Mouse (Mus musculus) induced T-regulatory cell, adult 2 months (primary cell): ENCODE results near the gene Txk.

Experiments
- DNase-seq: peaks from one replicate; pipeline ENCODE4 v3.0.0-alpha.2; 2012; ENCODE audit warnings: low read depth

Txk gene

DNA sequence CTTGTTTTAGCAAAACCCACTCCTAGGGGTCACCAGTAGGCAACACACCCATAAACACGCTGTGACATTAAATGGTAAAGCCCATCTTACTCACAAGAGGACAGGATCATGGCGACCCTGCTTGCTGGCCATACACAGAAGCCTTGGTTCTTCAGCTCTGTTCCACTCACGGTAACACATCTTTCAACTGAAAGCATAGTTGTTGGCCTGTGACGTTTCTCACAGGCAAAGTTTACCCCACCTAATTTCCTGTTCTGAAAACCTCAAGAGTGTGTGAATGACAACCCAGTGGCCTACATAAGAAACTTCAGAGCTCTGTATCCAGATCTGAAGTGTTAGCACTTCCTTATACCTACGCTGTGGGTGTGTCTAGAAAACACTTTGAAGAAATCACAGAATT, at the start of gene Txk:
Txk (minus strand) TSS at position 193 of the 400 bp plus-strand sequence.
- DNase-seq = peak; percentile 92

DNA sequence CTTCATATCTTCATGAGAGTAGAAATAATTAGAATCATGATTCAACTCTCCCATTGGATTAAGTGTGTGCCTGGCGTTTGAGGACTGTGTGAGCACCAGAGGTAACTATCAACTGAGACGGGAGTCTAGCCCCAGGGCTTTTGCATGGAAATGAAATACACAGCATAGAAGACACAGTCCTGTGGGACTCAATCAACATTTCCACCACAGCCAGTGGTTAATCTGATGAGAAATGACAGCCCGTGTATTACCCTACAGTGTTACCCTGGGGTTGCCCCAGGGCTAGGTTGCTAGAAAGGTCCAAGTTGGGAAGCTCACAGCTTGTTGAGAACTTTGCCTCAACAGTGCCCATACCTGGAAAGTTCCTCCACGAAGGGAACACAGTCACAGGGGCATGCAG, 46.0 kb upstream of the Txk start:
- DNase-seq = no peak

DNA sequence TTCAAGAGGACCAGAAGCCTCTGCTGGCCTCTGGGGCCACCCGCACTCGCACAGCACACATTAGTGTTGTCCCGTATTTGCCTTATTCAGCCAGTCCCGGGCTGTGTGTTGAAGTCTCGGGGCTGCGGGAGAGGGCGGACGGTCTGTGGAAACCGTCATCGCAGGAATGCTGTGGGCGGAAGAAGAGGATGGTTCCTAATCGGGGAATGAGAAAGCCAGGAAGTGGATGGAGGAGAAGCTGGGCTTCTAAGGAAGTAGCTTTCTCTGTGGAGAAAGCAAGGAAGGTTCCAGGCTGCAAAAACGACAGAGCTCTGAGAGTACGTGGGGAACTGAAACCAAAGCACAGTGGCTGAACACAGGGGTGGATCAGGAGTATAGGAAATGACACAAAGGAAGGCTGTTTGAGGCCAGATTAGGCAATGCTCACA, 43.6 kb upstream of the Txk start:
- no peak for DNase-seq

DNA sequence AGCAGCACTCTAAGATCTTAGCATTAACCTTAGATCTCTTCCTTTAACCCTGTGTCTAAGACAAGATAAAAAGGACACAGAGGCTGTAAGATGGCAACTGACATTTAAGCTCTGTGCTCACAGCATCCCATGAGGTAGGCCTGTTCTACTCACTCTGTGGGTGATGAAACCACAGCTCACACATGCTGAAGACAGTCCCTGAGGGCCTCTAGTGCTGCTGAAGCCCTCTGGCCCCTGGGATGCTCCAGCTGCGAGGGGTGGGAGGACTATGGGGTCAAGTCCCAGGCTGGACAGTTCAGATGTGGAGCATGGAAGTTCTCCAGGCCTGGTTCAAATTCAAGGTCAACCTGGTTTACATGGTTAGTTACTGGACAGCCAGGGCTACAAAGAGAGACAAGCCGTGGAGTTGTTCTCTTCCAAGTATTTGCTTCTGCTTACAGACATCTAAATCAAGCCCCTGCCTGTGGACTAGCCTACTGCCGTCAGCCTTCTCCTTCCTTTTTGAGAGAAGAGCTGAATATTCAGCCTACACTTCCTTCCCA, 40.8 kb upstream of the Txk start:
- DNase-seq = no peak

DNA sequence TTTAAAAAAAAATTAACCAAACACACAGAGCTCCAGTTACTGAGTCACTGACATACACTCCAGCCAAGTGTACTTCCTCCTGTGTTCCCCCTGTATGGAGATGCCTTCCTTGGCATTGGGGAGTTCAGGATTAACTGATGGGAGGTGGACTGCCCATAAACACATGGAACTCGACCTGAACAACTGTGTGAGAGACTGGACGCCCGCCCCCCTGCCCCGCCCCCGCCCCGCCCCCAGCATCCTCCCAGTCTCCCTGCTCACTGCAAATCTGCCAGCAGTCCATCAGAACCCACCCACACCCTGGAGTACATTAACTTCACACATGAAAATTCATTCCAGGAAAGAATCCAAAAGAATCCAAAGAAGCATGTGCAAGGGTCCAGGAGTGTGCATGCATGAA, 39.2 kb upstream of the Txk start:
- DNase-seq = no peak

DNA sequence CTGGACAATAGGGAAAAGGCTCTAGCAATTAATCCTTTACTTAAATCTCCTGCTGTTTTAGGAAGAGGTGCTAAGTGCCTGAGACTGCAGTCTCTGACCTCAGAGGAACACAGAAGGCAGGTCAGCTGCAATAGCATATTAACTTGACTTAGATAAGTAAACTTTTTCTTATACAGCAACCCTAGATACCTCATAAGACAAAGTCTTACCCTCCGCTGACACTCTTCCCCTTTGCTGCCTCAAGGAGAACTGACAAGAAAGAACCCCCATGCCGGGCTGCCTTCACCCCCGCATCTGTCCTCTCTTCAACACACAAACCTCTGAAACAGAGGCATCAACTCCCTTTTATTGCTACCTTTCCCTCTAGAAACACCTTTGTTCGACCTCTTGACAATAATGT, 38.8 kb upstream of the Txk start:
- no peak for DNase-seq

DNA sequence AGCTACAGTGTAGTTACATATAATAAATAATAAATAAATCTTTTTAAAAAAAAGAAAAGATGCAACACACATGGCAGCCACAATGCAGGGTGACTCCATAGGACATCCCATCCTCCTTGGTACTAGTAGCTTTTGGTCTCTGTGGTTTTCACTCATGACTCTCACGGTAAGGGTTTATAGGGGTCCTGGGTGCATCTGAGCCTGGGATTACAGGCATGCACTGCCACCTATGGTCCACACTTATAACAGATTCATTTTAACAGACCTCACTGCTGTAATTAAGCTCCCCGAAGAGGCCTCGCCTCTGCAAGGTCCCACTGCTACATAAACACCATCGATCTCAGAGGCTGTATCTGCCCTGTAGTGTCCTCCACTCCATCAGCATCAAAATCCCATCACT, 32.9 kb upstream of the Txk start:
- DNase-seq = no peak

DNA sequence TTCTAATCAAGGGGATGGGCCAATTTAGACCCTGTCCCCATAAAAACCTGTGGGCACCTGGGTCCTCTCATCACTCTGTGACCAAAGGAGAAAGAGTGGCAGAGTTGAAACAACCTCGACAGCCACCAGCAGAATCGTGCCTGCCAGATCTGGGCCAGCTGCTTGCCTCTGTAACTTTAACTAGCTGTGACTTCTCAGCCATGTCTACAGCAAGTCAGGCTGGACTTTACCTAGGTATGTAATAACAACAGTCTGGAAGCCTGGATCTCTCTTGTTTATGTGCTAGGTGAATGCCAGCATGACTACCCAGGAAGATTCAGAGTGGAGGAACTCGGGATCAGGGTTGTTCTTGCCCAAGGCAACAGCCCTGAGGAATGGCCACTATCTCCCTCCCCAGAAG, 32.1 kb upstream of the Txk start:
- DNase-seq = no peak

DNA sequence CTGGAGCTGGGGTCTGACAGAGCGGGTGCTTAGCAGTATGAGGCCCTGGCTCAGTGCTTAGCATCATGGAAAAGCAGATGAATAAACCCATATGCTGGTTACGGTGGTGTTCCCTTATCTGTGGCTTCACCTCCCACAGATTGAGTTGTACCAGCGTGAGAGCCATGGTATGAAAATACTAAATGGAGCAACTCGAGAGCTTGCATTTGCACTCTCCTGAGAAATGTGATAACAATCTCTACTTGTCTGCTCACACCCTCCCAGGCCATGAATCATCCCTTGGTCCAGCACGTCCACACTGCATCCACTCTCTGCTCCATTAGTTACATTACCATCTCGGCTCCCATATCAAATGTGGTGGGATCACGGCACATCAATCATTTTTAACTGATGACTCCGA, 31.4 kb upstream of the Txk start:
- DNase-seq = no peak

DNA sequence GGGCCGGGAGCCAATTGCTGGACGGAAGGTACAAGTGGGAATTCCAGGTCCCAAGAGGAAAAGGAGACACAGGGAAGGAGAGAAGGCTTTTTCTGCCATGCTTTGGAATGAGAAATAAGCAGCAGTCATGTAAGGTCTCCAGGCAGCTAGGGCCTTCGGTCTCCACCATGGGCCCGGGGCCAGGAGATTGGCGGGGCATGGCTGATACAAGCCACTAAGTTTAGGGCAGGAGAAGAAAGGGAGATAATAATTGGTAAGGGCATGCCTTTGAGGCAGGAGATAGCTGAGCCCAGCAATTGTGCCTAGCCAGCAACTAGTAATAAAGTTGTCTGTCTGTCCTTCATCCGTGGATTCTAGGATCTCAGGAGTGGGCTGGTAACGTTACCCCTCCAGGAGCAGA, 30.5 kb upstream of the Txk start:
- DNase-seq = no peak

DNA sequence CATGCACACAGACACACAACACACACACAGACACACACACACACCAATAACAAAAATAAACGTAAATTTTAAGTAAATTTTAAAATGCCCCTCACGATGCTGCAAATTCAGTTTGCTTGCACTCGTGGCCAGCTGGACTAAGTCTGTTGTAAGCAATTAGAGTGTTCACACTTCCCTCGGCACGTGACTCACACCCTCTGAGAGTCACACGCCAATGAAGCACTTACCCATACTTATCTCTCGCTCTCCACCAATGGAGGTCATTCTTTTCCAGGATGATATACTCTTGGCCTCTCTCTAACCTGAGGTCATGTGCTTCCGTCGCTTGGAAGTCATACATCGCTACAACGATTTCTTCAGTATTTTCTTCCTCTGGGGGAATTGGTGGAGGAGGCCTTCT, 29.2 kb upstream of the Txk start:
- no peak for DNase-seq

DNA sequence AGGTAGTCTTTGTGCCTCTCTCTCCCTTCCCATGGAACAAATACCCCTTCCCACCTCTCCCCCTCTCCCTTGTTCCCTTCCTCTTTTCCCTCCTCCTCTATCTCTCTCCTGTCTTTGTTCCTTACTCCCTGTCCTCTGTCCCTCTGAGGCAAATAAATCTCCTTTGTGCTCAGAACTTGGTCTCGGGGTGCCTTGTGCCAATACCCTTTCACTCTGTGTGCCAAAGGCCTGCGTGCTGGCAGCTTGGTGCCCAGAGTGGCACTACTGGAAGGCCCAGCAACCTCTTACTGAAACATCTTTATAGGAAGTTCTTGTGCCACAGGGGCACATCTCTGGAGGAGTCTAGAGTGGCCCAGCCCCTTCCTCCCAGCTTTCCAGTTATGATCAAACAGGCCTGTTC, 24.0 kb upstream of the Txk start:
- no peak for DNase-seq

DNA sequence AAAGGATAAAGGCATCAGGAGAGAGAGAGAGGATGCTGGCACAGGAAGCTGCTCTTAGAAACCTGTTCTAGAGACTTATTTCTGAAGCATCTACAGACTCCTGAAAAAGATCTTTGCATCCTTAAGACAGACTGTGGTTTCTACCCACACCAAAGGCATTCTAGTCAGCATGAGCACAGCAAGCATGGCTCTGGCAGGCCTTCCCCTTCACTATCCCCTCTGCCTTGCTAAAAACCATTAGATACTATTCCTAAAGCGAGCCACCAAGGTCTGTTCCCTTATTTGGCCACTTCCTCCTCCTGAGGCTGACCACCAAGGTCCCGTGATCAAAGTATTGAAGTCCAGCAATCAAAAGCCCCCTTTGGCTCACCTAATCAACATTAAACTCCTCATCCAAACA, 23.6 kb upstream of the Txk start:
- DNase-seq = no peak

DNA sequence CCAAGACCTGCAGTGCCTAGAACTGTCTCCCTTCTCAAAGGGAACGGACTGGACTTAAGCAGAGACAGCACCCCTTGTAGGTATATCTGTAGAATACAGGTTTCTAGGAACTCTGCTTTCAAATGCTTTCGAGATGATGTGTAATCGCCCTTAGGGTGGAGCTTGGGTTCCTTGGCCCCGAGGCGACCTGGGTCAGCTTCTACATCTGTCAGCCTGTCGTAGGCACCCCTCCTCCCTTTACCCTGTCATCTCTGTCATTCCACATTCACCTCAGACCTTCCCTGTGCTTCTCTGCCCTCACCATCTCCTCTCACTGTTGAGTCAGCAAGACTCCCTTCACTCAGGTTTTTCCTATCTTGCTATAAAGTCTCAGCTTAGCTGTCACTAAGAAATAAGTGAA, 17.3 kb upstream of the Txk start:
- peak; percentile 21 for DNase-seq

DNA sequence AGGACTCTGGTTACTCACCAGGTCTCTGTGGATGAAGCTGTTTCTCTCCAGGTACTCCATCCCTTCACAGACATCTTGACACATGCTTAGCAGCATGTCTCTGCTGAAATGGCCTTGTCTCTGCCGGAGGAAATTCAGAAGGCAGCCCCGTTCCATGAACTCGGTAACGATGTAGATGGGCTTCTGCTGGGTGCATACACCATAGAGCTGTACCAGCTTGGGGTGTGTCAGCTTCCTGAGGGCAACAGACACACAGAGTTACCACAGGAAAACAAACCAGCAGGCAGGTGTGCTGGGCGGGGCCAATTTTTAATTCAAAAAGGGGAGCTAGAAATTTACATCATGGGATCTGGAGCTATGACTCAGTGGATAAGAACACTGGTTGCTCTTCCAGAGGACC, 11.0 kb upstream of the Txk start:
- DNase-seq = peak; percentile 50

DNA sequence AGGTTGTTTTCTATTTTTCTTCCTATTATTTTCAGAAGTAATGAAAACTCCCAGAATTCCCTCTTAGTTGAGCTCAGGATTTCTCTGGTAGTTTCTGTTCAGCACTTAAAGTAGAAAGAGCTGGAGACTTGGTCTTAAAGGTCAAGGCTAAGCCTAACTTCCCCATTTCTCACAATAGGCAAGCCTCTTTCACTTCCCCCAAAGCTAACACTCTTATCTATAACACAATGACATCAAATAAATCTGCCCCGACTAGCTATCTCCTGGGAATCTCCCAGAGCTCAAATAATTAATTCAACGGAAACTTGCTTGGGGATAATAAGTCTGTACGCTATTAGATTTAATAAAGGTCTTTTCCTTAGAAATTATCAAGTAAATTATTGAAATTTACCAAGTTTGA, 10.4 kb upstream of the Txk start:
- DNase-seq = peak; percentile 22

DNA sequence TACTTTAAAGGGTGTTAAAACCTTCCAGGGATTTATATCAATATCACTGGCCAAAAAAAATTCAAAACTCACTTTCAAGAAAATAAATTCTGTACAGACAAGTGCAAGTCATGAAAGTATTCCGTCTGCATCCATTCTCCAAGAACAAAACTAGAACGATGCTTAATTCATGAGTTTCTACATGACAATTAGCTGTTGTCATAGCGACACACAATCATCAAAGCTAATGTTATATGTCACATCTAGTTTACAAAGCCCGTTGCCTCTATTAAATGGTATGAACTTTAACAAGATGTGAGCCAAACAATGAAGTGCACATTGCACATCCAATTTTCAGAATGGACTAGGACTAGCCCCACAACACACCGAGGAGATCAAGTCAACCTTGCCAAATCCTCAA, 9.2 kb upstream of the Txk start:
- peak; percentile 19 for DNase-seq

DNA sequence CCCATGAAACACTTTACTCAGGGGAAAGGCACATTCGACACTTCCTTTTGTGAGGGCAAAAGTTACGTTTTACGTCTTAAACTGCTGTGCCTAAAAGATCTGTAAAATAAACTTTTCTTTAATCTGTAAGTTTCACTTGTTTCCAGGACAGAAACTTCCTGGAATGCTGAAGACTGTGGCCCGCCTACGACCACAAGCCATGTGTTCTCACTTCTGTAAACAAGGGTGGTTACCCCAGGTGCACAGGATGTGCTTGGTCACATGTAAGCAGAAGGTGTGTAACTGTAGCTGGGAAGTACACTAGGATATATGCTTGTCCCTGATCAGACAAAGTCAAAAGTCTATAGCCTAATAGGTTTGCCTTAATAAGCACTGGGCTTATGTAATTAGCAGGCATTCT, 8.7 kb upstream of the Txk start:
- DNase-seq = peak; percentile 59

DNA sequence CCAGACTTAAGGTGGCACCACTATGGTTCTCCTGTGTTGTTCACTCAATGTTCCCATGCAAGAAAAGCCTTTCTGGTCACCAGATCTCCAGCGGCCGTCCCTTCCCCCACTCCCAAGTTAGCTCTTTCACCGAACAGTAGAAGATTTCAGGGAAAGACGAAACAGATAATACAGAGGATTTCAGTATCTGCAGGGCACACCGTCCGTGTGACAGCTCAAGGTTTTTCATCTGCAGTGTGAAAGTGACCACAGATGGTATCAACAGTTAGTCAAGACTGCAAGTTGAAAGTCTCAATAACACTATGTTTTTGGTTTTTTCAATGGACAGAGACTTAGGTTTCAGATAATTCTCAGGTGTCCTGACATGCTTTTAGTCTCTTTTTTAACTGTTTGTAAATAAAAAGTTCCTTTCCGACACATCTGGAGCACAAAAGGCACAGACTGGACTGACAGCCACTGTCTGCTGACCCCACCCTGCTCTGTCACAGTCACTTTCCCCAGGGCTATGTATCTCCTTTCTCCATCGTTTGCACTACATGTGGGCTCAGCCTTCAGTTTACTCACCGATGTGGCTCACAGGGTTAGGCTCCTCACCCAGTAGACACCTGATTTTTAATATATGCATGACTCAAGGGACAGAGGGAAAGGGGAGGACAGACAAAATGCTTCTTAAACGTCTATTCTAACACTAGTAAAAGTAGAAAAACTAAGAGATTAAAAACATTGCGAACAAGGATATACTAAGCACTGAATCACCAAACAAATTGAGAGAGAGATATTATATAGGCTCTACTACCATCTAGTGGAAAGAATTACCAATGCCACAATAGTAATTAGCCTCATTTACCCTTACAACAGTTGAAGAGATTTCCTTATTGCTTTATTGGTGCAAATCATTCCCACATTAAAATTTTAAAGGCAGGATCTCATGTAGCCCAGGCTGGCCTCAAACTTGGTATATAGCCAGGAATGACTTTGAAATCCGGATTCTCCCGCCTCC, 6.6 kb upstream of the Txk start:
- peak; percentile 80 for DNase-seq

DNA sequence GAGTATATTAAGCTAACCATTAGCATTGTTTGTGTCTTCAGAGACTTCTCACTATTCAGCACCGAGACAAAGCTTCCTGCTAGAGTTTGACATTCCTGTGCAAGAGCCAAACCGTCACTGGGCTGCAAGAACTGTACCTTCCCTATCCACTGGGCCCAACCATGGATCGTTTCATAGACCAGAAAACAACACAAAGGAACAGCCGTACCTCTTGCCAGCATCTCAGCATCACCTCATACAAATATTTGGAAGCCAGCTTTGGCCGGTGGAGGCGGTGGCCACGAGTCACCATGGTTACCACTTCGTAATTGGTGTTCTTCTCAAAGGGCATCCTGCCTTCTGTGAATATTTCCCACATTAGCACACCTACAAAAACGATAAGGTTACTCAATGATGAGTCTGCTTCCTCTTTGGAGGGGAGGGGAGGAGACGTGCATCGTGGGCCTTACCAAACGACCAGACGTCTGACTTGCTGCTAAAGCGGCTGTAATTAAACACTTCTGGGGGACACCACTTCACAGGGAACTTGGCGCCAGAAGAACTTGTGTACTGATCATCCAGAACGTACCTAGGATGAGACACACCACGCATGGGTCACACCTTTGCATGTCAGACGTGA, 4.7 kb upstream of the Txk start:
- DNase-seq = peak; percentile 62

DNA sequence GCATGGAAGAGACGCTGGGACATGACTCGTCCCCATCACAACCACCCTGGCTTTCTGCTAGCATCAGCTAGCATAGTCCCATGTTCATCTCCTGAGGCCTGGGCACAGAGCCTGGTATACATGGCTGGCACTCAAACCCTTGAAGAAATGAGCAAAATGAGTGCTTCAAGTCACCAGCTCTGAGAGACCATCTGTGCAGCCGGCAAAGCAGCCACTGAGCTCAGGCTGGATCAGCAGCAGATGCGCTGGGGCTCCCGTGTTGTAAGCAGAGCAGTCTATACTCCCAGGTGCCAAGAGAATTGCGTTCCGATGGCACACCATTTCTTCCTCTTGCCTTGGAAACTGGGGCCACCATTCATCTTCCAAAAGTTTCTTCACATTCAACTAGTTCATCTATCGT, 3.4 kb upstream of the Txk start:
- no peak for DNase-seq

DNA sequence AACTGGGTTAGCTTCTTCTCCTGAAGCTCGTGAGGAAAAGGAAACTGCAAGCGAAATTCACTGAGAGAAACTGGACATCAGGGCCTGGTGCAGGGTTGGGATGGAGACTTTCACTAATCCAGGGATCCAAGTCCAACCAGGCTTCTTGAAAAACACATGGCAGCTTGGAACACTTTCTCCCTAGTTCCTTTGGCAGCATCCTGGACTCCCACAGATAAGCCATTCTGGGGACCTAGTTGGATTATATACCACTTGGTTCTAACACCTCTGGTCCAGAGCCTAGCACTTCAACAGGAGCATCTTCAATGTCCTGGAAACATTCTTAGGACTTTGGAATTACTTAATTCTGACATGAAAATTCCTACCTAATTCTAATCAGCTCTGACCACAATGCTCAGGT, 2.5 kb upstream of the Txk start:
- DNase-seq = no peak

DNA sequence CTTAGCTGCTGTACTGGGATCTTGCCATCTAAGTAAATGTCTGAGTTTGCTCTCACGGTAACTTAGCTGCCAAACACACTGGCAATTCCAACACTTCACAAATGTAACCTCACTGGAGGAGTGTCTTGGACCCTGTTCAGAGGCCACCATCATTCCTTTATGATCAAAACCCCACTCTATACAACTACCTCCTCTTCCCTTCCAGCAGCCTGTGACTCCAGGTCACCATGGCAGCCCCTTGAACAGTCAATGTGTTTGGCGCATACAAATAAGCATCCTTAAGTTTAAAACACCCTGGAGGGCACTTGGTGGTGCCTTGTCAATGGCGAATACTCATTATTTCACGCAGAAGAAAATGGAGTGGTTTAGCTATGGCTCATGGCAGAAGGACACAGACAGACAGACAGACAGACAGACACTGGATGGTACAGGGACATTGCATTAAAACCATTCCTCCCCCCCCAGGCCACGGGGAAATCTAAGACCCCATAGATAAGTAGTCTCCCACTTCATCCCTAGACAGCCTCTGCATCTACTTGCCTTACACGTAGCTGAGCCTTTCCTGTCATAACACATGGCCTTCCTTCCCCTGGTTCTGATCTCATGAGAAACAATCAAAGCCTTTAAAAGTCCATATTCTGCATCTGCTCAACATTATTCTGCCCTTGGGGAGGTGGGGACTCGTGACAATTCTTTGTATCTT, 1.4 kb downstream of the Txk start:
- peak; percentile 48 for DNase-seq
